Mouse (Mus musculus) layer of hippocampus, postnatal 14 days (tissue): Measurements from ENCODE around the gene Ggnbp2. TPM values are rescaled to one million over a fixed set of nuclear protein-coding genes. Genes with fewer than 3 reads are reported as not detected.

Experiments
- microRNA-seq, 2 experiments: library from miRNA; unstranded; fragments of <30 nt; microRNA quantifications; one replicate each; pipeline ENCODE4 v1.2.0; 2021
- total RNA-seq, 2 experiments: library from RNA; stranded (reverse); gene quantifications; 2 replicates each; pipeline ENCODE4 v1.2.3; 2021

Gene Ggnbp2
- total RNA-seq, 2 experiments from 2014 or later, result 77.0 to 79.0 TPM

Small RNA genes within 50 kb of the gene (microRNA-seq; reads per million reads assigned to microRNA genes)
- 0 reads per million in 2 experiments for gene Gm23564

Other genes with a start within 250 kb of the Ggnbp2 start
- 1 to 10 TPM; 7.1 to 8.0 TPM for gene Mrm1, start 51.3 kb downstream of the Ggnbp2 start, total RNA-seq
- 1 to 10 TPM; 7.1 to 7.4 TPM for gene Dhrs11, start 41.8 kb downstream of the Ggnbp2 start, total RNA-seq
- 10 to 100 TPM; 10.1 to 12.2 TPM for gene Myo19, start 9.3 kb upstream of the Ggnbp2 start, total RNA-seq
- 1 to 10 TPM; 7.3 to 8.7 TPM for gene Pigw, start 9.5 kb upstream of the Ggnbp2 start, total RNA-seq
- gene Znhit3, start 45.5 kb upstream of the Ggnbp2 start, total RNA-seq, result 10 to 100 TPM; 27.0 to 29.6 TPM
- 10 to 100 TPM; 80.0 to 91.7 TPM for gene Car4, start 87.0 kb upstream of the Ggnbp2 start, total RNA-seq